Mouse (Mus musculus) neural tube, embryonic 10.5 days (tissue): ENCODE measurements at regions not wholly inside any gene's neighbourhood (a gene's known extent, or its start where the extent isn't known, plus 50 kb on each side); places are given as distances from the start of the nearest gene placed in this dataset.

ENCODE experiments used
- DNase-seq: peaks from one replicate; pipeline ENCODE4 v3.0.0-alpha.2; 2017; ENCODE audit warnings: low spot score; ENCODE audit errors: extremely low spot score

DNA sequence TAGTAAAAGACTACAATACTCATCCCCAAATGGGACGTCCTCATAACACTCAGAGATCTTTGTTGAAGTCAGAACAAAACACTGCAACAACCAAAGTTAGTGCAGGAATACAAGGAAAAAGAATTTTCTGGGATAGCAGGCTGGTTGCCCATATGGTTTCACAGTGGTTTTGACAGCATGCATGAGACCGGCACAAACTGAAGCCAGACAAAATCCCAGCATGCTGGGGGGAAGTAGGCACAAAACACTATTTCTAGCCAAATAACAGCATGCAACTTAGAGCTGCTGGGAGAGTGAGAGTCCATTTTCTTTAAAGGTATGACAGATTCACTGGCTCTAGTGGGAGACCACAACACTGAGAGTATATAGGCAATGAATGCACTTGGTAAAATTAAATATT, 619.1 kb upstream of the Manea start:
- no peak for DNase-seq

DNA sequence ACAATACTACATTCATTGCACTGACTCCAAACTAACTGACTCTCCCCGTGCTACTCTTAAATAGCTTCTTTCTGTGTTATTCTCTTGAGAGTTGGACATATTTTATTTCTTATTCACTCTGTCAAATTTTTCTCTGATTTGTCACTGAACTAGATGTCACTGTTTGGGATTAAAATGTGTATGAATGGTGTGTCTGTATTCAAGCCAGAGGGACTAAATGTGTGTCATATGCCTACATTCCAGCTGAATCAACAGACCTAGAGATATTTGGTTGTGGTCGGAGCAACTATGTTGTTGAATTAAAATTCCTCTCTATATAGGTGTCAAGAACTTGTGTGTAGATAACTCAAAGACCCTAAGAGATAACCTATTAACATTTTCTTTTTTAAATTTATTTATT, 618.2 kb upstream of the Manea start:
- DNase-seq = no peak

DNA sequence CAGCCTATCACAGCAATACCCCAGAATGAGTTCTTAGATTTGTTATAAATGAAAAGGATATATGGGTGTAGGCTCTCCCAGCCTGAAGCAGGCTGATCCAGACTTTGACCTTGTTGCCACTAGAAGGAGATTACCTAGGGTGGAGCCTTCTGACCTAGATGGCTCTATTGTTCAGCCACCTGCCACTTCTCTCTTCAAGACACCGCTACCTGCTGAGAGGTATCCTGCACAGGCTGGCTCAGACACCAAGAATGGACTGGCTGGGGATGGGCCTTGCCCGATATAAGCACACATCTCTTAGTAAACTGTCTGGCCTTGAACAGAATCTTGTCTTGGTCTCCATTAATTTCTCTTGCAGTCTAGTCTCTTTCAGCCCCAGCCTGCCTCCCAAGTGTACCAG, 597.9 kb upstream of the Manea start:
- DNase-seq = no peak

DNA sequence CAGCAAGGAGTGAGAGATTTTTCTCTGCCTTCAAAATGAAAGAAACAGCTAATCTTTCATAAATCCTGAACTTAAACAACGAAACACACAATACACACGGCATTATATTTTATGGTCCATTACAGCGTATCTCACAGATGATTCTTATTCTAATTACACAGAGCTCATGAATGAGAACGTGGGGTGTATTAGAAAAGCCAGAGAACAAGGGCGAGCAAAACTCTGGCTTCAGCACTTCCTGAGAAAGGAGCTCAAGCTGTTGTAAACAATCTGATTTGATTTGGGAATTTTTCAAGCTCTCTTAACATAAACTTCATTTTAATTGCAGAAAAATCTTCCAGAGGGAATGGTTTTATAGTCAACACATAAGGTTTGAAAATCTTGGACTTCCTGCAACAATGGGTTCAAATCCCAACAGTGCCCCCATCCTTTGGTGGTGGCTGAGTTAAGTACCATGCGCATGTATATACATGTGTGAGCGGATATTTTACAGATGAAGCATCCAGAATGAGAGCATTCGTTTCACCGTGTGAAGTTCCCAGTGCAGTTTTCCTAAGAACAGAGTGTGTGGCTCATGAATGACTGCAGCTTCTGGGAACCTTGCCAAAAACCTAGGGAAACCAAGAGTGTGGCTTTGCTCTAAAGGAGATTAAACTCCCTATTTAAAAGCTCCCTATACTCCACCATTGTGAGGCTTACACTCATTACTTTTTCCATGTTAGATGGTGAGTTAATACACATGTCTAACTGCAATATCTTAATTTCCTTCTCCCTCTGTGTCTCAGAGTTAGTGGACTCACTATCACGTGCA, 587.5 kb upstream of the Manea start:
- DNase-seq = no peak

DNA sequence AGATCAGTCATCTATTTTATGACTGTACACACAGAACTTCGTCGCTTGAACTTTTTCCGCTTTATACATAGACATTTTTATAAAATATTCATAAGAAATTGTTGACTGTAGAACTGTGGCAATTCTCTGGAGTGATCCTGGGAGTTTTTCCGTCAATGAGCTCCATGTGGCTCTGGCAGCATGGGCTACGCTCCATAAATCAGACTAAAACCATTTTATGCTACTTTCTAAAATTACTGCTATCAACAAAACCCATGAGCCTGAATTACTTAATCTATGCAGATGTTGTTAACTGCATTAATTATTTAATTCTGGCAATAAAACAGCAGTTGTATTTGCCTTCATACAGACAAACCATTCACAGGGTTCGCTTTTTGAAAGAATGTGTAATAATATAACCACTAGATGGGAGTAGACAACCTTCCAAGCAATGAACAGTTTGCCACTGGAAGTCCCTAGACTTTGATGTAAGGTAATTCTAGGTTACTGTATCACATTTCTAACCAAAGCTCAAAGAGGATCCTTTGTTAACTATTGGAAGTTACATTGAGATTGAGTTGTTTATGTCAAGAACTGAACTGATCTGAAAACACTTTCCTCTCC, 583.3 kb upstream of the Manea start:
- DNase-seq = no peak

DNA sequence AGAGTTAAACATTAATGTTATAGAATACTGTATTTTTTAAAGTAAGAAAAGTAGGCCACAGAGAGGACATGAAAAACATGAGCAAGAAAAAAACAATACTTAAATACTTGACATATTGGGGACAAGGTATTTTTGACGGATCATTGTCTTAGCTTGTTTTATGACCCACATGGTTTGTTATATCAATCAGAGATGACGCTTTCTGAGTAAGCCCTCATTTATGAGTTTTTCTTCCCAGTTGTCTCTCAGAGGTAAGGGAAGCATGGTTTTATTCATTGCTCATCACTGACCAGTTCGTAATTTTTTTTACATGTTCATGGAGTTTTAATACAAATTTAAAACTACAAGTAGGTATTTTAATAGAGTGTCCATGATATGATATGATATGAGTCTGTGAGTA, 579.4 kb upstream of the Manea start:
- no peak for DNase-seq

DNA sequence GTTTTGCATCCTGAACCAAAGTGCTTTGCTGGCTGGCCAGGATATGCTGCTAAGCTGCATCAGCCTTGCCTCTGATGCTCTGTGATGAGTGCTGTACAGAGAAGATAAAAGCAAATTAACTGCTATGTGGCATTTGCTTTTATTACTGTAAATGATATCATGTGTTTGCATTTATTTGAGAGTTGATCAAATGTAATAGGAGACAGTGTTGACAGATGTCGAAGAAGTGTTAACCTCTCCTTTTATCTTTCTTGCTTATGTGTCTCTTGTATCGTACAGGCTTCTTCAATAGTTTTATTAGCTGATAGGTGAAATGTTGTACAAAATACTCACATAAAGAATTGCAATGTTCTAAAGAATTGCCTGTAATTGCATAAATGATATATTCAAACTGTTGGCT, 541.8 kb upstream of the Manea start:
- DNase-seq = no peak

DNA sequence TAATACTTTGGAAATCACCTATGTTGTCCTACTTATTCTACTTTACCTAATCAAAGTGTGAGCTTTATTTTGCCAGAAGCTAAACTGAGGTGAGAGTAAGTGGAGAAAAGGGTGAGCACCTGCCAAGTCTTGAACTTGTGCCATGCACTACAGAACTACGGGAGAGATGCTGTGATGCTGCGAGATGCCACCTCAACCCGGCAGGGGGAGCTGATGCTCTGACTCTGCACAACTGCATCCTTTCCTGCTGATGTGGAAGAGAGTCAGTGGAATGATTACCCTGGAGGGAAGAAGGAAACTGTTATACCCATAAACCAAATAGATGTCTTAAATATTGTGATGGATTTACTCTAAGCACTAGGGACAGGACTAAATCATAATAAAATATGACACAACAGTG, 532.3 kb upstream of the Manea start:
- peak; percentile 17 for DNase-seq

DNA sequence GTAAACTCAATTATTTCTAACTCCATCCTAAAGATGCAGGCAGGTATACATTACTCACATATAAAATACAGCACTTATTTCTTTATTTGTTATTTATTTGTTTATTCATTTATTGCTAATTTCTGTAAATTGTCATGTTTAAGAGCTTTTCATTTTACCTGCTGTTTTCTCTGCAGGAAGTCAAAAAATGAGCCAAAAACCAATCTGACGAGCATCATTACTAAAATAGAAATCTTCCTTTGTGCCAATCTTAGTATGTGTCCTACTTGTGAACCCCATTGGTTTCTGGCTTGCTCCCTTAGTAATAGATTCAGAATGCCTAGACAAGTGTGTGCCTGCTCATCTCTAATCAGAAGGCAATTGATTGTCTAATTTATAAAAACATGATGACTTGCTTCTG, 495.1 kb upstream of the Manea start:
- no peak for DNase-seq

DNA sequence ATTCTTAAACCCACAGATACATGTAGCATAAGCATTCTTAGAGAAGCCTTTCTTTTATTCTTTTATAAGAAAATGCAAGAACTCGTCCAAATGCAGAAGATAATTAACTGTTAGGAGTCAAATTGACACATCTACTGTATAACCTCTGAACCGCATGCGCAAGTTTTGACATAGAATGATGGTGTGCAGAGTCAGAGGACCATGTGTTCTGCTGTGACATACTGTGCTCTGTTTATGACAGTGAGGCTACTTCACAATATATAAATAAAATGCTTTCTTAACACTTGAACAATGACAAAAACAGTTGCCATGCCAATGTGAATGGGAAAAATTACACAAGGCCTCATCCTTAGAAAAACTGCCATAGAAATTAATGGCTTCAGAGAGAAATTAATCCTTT, 454.1 kb upstream of the Manea start:
- DNase-seq = no peak

DNA sequence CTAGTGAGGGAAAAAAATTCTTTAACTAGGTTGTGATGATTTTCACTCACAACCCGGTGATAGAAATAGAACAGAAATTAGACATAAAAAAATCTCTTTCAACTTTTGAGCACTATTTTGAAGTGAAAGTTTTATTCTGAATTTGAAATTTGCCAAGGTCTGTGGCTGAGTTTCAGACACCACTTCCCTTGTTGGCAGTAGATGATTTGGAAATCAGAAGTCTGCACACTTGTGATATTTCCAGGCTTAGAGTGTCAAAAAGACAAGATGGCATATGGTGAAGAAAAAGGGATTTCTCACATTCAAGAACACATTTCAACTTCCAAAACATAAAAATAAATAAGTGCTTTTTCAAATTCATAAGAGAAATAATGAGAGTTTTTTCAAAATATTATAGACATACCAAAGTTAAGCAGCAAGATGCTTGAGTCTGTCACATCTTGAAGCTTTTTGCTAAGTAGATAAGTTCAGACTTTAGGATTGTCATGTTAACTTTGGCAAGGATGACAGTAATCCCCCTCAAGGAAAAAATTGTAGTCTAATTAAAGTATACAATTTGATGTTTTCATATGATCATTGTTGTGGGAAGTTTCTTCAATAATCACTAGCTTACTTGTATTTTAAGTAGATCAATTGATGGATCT, 446.6 kb upstream of the Manea start:
- no peak for DNase-seq

DNA sequence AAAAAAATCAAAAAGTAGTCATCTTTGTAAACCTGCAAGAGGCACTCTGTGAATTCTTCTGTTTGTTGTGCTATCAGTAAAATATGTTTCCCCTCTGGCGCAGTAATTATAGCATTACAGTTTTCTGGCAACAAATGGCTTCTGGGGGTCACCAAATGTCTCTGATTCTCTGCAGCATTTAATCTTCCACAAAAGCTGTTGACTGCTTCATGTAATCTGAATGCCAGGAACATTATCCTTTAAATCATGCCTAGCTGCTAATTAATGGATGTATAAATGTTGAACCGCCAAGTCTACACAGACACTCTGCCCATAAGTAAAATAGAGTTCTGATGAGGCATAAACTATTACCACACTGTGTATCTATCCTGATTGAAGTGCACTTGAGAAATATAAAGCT, 421.2 kb upstream of the Manea start:
- DNase-seq = no peak

DNA sequence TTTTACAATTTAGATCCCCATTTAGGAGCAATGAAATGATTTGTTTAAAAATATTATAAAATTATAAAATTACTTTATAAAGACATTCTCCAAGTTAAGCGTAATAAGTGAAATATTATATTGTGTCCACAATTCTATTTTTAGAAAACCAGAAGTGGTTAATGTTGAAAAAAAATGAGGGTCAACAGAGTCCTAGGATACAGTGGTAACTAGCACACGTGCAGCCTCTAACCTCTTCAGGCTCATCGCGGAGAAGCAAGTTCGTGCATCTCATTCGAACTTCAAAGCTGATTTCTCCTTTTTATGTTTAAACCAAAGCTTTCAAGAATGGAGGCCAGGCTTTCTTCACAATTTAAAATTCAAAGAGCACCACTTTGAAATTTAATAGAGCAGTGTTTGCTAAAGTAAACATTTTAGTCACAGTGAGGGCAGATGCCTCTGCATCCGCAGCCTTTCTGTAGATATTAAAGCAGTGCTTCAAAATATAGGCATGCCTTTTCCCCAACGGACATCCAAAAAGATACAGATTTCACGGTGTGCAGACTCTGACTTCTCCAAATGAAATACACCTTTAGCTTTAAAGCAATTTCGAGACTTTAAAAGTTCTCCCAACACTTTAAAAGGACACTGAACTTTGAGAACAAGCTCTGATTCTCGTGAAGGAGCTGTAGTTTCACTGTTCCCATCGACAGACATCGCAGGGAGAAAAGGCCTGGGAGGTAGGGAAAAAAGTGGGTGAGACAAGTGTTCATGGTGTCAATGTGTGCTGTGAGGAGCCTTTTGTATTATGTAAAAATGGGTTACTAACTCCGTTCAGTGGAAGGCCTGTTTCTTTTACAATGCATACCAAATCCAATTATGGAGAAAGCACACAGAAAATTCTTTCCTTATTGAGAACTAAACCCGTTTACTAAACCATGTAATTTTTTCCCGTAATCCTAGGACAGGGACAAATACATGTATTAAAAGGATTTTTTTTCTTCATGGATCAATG, 419.8 kb upstream of the Manea start:
- no peak for DNase-seq

DNA sequence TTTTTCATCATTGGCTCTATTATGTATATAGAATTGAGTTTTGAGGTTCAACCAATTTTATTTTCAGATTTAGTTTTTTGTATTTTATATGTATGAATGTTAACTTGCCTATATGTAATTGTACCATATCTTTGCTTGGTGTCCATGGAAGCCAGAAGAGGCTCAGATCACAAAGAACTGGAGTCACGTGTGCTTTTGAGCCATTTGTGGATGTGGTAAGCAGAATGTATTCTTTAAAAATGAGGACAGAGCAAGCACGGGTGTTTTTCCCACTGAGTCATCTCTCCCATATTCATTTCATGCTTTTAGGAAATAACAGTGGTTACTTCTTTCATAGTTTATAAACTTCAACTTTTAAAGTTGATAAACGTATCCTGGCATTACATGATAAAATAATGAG, 394.1 kb upstream of the Manea start:
- DNase-seq = no peak

DNA sequence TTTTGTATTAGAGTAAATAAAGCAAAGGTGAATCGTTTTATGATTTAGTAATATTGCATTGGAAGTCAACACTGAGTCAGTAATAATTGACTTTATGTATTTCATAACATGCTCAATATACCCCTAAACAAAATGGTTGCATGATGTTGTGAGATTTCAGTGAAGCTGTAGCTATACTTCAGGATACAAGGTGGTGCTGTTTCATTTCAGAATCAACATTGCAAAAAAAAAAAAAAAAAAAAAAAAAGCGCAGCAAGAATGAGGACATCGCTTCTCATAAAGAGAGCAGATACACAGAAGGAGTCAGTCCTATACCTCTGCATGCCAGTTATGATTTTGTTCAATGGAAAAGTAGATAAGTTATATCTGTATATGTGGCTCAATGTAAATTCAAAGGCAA, 389.7 kb upstream of the Manea start:
- no peak for DNase-seq

DNA sequence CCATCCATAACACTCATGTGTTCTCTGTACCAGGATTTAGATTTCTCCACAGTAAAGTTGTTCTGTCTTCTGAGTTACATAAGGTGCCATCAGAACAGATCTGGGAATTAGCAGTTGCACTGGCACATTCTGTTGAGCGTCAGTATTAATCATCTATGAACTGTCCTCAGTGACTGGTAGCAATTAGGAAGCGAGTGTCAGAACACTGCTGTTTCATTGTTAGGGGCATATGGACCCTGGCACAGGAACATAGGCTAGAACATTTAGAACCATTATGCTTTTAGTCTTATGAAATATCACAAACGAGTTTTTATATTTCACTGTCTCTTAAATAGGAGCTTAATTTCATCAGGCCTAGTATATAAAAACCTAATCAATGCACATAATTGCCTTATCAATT, 367.7 kb upstream of the Manea start:
- DNase-seq = no peak

DNA sequence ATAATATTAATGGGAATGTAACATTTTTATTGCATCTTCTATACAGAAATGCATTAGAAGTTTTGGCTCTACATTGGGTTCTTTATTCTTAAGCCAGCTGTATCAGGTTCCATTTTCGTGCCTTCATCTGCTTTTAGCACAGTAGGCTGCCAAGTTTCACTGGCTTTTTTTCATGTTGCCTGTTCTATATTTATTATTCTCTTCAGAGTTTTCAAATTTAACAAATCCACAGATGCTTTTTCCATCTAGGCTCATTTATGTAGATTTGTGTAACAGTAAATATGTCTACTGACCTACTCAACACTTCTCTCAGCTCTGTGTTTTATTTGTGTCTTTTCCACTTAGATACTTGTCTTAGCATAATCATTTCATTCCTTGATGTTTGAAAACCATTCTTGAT, 363.3 kb upstream of the Manea start:
- DNase-seq = no peak

DNA sequence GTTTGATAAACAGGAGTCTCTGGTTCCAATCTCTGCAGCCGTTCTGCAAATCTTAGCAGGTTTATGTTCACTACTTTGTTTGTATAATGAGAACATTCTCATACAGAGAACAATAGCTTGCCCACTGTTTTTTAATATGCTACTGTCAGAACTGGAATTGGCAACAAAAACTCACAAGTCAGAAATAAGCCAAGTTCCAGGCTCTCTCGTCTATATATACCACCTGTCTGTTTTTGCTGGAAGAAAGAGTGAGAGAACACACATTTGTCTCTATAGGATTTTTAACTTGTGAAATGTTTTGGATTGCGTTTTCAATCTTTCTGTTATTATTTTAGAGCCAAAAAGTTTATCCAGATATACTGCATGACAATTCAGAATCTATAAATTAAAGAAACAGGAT, 349.3 kb upstream of the Manea start:
- DNase-seq = no peak
